Mouse (Mus musculus) heart, embryonic 11.5 days (tissue): ENCODE results near the gene Ctsl. TPM values are rescaled to one million over a fixed set of nuclear protein-coding genes. Genes with fewer than 3 reads are reported as not detected.

Experiments used
- ATAC-seq: fragments of 200-750 bp; cut with Nextera tagmentation; replicated peaks from 2 replicates; pipeline ENCODE4 v1.8.0; 2017; ENCODE audit warnings: moderate library complexity; ENCODE audit not compliant: insufficient number of reproducible peaks, low FRiP score, low TSS enrichment
- H3K27ac ChIP-seq: fragments of 300-500 bp; sonication (generic); 2 replicates; pipeline ENCODE4 v1.5.1; 2014; ENCODE audit warnings: mild to moderate bottlenecking, low read depth, low read length
- H3K27me3 ChIP-seq: fragments of 300-500 bp; sonication (generic); 2 replicates; pipeline ENCODE4 v1.6.1; 2014; ENCODE audit warnings: mild to moderate bottlenecking, low read length, mixed read lengths; ENCODE audit not compliant: control insufficient read depth, insufficient read depth
- H3K36me3 ChIP-seq: fragments of 300-500 bp; sonication (generic); 2 replicates; pipeline ENCODE4 v1.6.1; 2014; ENCODE audit warnings: mild to moderate bottlenecking, low read length, moderate library complexity, mixed read lengths; ENCODE audit not compliant: control insufficient read depth, insufficient read depth
- H3K4me1 ChIP-seq: fragments of 300-500 bp; sonication (generic); 2 replicates; pipeline ENCODE4 v1.6.1; 2014; ENCODE audit warnings: low read length; ENCODE audit not compliant: control insufficient read depth, insufficient read depth
- H3K4me2 ChIP-seq: fragments of 300-500 bp; sonication (generic); 2 replicates; pipeline ENCODE4 v1.6.1; 2014; ENCODE audit warnings: mild to moderate bottlenecking, moderate library complexity
- H3K4me3 ChIP-seq: fragments of 300-500 bp; sonication (generic); 2 replicates; pipeline ENCODE4 v1.5.1; 2014; ENCODE audit warnings: low read depth, low read length
- H3K9ac ChIP-seq: fragments of 300-500 bp; sonication (generic); 2 replicates; pipeline ENCODE4 v1.6.1; 2014; ENCODE audit warnings: mild to moderate bottlenecking, low read depth, low read length, moderate library complexity
- H3K9me3 ChIP-seq: fragments of 300-500 bp; sonication (generic); replicated peaks from 2 replicates; pipeline ENCODE4 v1.6.1; 2016; ENCODE audit warnings: low read length; ENCODE audit not compliant: control insufficient read depth
- WGBS: fragments of 180-500 bp; shearing (Covaris S2); extraction: QIAGEN DNeasy Blood & Tissue Kit; methylation state at CpG from one replicate; pipeline ENCODE4 v1.1.7; 2014; ENCODE audit not compliant: insufficient replicate concordance; 5-methylcytosine and 5-hydroxymethylcytosine counted together
- polyA plus RNA-seq: library from polyadenylated mRNA; unstranded; fragments of >200 nt; fragmentation: Nextera tagmentation; extraction: Ambion mirVana; gene quantifications from 2 replicates; pipeline ENCODE4 v1.2.1, GENCODE M21; 2014

Gene Ctsl
- polyA plus RNA-seq, 1 experiment from 2014 or later: 296 TPM

GRCm38 (mm10) chr13:64403519-64403918 is 32.8 kb upstream of the Ctsl start:
- WGBS: 52% methylated on average over 3 of the region's 3 CpGs
- no peaks in the 10 kb centered on the region for H3K27me3 ChIP-seq
- no peak overlapping the region for H3K27ac ChIP-seq
- H3K4me2 ChIP-seq: no peak overlapping the region
- no peaks in the 10 kb centered on the region for H3K9me3 ChIP-seq
- H3K4me1 ChIP-seq: peaks cover 2% of the 10 kb centered on the region; the same call in 1 of the 2 replicates
- H3K4me3 ChIP-seq: no peak overlapping the region
- no peak overlapping the region for H3K9ac ChIP-seq
- no peaks in the 10 kb centered on the region for H3K36me3 ChIP-seq
- ATAC-seq: no peak

- no peaks in the 10 kb centered on the region for H3K36me3 ChIP-seq
- WGBS: 77% methylated on average over 8 of the region's 8 CpGs
- H3K9me3 ChIP-seq: no peaks in the 10 kb centered on the region
- ATAC-seq: no peak
- H3K4me3 ChIP-seq: no peak overlapping the region
- no peak overlapping the region for H3K9ac ChIP-seq
- peaks cover 2% of the 10 kb centered on the region; the same call in 1 of the 2 replicates for H3K4me1 ChIP-seq
- no peaks in the 10 kb centered on the region for H3K27me3 ChIP-seq
- no peak overlapping the region for H3K4me2 ChIP-seq
- H3K27ac ChIP-seq: no peak overlapping the region
These were observed 32.3 kb upstream of the Ctsl start for GRCm38 (mm10) chr13:64402951-64403460.

- WGBS: 63% methylated on average over 10 of the region's 10 CpGs
- Histone ChIP-seq H3K4me2 (no peak overlapping the region), H3K36me3 (no peaks in the 10 kb centered on the region), H3K9me3 (no peaks in the 10 kb centered on the region), H3K27me3 (no peaks in the 10 kb centered on the region), H3K9ac (no peak overlapping the region), H3K4me3 (no peak overlapping the region), H3K27ac (no peak overlapping the region), H3K4me1 (peaks cover 2% of the 10 kb centered on the region; the same call in 1 of the 2 replicates)
- ATAC-seq: no peak
These were observed 31.8 kb upstream of the Ctsl start for GRCm38 (mm10) chr13:64402504-64402949.

- H3K36me3 ChIP-seq: no peaks in the 10 kb centered on the region
- H3K4me1 ChIP-seq: peaks cover 2% of the 10 kb centered on the region; the same call in 1 of the 2 replicates
- no peaks in the 10 kb centered on the region for H3K9me3 ChIP-seq
- no peak overlapping the region for H3K4me3 ChIP-seq
- ATAC-seq: no peak
- 58% methylated on average over 3 of the region's 3 CpGs for WGBS
- H3K4me2 ChIP-seq: no peak overlapping the region
- H3K9ac ChIP-seq: no peak overlapping the region
- H3K27ac ChIP-seq: no peak overlapping the region
- H3K27me3 ChIP-seq: no peaks in the 10 kb centered on the region
These were observed 31.3 kb upstream of the Ctsl start for GRCm38 (mm10) chr13:64402006-64402405.

- WGBS: 43% methylated on average over 7 of the region's 7 CpGs
- Histone ChIP-seq H3K4me1 (peaks cover 2% of the 10 kb centered on the region; the same call in 1 of the 2 replicates), H3K36me3 (no peaks in the 10 kb centered on the region), H3K27me3 (no peaks in the 10 kb centered on the region), H3K4me3 (no peak overlapping the region), H3K9me3 (no peaks in the 10 kb centered on the region), H3K4me2 (no peak overlapping the region; the same call in 1 of the 2 replicates), H3K9ac (no peak overlapping the region), H3K27ac (peak overlapping the region; percentile 58; the same call in 1 of the 2 replicates)
- no peak; the same call in 1 of the 2 replicates for ATAC-seq
These were observed 30.2 kb upstream of the Ctsl start for GRCm38 (mm10) chr13:64400801-64401361.

- no peak overlapping the region for H3K4me3 ChIP-seq
These were observed 29.2 kb upstream of the Ctsl start for GRCm38 (mm10) chr13:64399906-64400305.

GRCm38 (mm10) chr13:64398065-64398464 is 27.4 kb upstream of the Ctsl start:
- no peaks in the 10 kb centered on the region for H3K9me3 ChIP-seq
- H3K27ac ChIP-seq: no peak overlapping the region
- H3K36me3 ChIP-seq: no peaks in the 10 kb centered on the region
- no peak overlapping the region for H3K4me2 ChIP-seq
- 94% methylated on average over 1 of the region's 1 CpGs for WGBS
- H3K27me3 ChIP-seq: no peaks in the 10 kb centered on the region
- H3K4me3 ChIP-seq: no peak overlapping the region
- no peak overlapping the region for H3K9ac ChIP-seq
- H3K4me1 ChIP-seq: peaks cover 2% of the 10 kb centered on the region; the same call in 1 of the 2 replicates
- ATAC-seq: no peak

More at GRCm38 (mm10) chr13:64399906-64400305, 29.2 kb upstream of the Ctsl start:
- Histone ChIP-seq H3K36me3 (no peaks in the 10 kb centered on the region), H3K9me3 (no peaks in the 10 kb centered on the region), H3K4me2 (no peak overlapping the region), H3K27ac (no peak overlapping the region), H3K4me1 (peaks cover 2% of the 10 kb centered on the region; the same call in 1 of the 2 replicates), H3K9ac (no peak overlapping the region), H3K27me3 (no peaks in the 10 kb centered on the region)
- 53% methylated on average over 3 of the region's 3 CpGs for WGBS
- no peak for ATAC-seq

GRCm38 (mm10) chr13:64396979-64397378 is 26.3 kb upstream of the Ctsl start:
- 49% methylated on average over 8 of the region's 8 CpGs for WGBS

GRCm38 (mm10) chr13:64388415-64388814 is 17.7 kb upstream of the Ctsl start:
- Histone ChIP-seq H3K4me3 (no peak overlapping the region), H3K4me1 (no peaks in the 10 kb centered on the region), H3K9ac (no peak overlapping the region), H3K27me3 (no peaks in the 10 kb centered on the region), H3K36me3 (no peaks in the 10 kb centered on the region), H3K9me3 (no peaks in the 10 kb centered on the region), H3K27ac (no peak overlapping the region), H3K4me2 (no peak overlapping the region)
- 74% methylated on average over 4 of the region's 4 CpGs for WGBS
- ATAC-seq: no peak

More at GRCm38 (mm10) chr13:64396979-64397378, 26.3 kb upstream of the Ctsl start:
- Histone ChIP-seq H3K27ac (no peak overlapping the region), H3K4me1 (peaks cover 2% of the 10 kb centered on the region; the same call in 1 of the 2 replicates), H3K9ac (no peak overlapping the region), H3K4me2 (no peak overlapping the region), H3K27me3 (no peaks in the 10 kb centered on the region), H3K4me3 (no peak overlapping the region), H3K36me3 (no peaks in the 10 kb centered on the region), H3K9me3 (no peaks in the 10 kb centered on the region)
- ATAC-seq: no peak
